Mouse (Mus musculus) MEL (cell line): Measurements from ENCODE around the gene Gm20388. TPM values are rescaled to one million over a fixed set of nuclear protein-coding genes. Genes with fewer than 3 reads are reported as not detected.

Experiments used
- DNase-seq: peaks from one replicate; pipeline ENCODE4 v3.0.0; 2011; ENCODE audit warnings: low read depth, low spot score
- H3K27ac ChIP-seq: 2 replicates; pipeline ENCODE4 v1.5.1; 2012; ENCODE audit warnings: low read depth, mild to moderate bottlenecking, control low read depth, low read length, moderate library complexity; ENCODE audit not compliant: control insufficient read depth
- H3K27me3 ChIP-seq, 2 experiments: fragments of 150-350 bp in 1 of 2; sonication (generic) in 1 of 2; 2 replicates each; pipeline ENCODE4 v1.6.1; 2012; ENCODE audit warnings: low read length in 2 of 2, mild to moderate bottlenecking in 2 of 2, improper control_type of control experiment in 1 of 2, moderate library complexity in 1 of 2; ENCODE audit not compliant: insufficient read depth in 2 of 2, control insufficient read depth in 1 of 2
- H3K36me3 ChIP-seq, 2 experiments: 2 replicates each; pipeline ENCODE4 v1.6.1; 2012 to 2014; ENCODE audit warnings: low read length in 2 of 2, improper control_type of control experiment in 1 of 2, inconsistent platforms in 1 of 2, mild to moderate bottlenecking in 1 of 2; ENCODE audit not compliant: insufficient read depth in 2 of 2, control insufficient read depth in 1 of 2
- H3K4me1 ChIP-seq, 2 experiments: fragments of 150-350 bp in 1 of 2; sonication (generic) in 1 of 2; 2 replicates each; pipeline ENCODE4 v1.6.1; 2012; ENCODE audit warnings: low read length in 2 of 2, improper control_type of control experiment in 1 of 2, mild to moderate bottlenecking in 1 of 2; ENCODE audit not compliant: insufficient read depth in 2 of 2, control insufficient read depth in 1 of 2
- H3K4me3 ChIP-seq, 2 experiments: fragments of 150-350 bp in 1 of 2; sonication (generic) in 1 of 2; 2 replicates each; pipeline ENCODE4 v1.5.1; 2012; ENCODE audit warnings: low read depth in 2 of 2, low read length in 2 of 2, mild to moderate bottlenecking in 2 of 2, moderate library complexity in 2 of 2, control low read depth in 1 of 2, improper control_type of control experiment in 1 of 2; ENCODE audit not compliant: control insufficient read depth in 1 of 2, insufficient read depth in 1 of 2
- H3K79me2 ChIP-seq: 2 replicates; pipeline ENCODE4 v1.6.1; 2012; ENCODE audit warnings: mild to moderate bottlenecking, low read length, moderate library complexity; ENCODE audit not compliant: control insufficient read depth, poor library complexity, insufficient read depth
- H3K9ac ChIP-seq: 2 replicates; pipeline ENCODE4 v1.6.1; 2012; ENCODE audit warnings: low read depth, mild to moderate bottlenecking, control low read depth, low read length, moderate library complexity; ENCODE audit not compliant: control insufficient read depth, poor library complexity, severe bottlenecking
- H3K9me3 ChIP-seq: fragments of 150-350 bp; sonication (generic); replicated peaks from 2 replicates; pipeline ENCODE4 v1.6.1; 2012; ENCODE audit warnings: mild to moderate bottlenecking, low read length, improper control_type of control experiment, moderate library complexity; ENCODE audit not compliant: insufficient read depth
- BHLHE40 ChIP-seq: IDR thresholded peaks from 2 replicates; pipeline ENCODE4 v1.6.1; 2012; ENCODE audit warnings: low read depth, mild to moderate bottlenecking, inconsistent platforms, low read length, improper control_type of control experiment, borderline replicate concordance
- CHD2 ChIP-seq: IDR thresholded peaks from 2 replicates; pipeline ENCODE4 v1.6.1; 2011; ENCODE audit warnings: low read length, improper control_type of control experiment
- CTCF ChIP-seq, 3 experiments: IDR thresholded peaks in 2 of 3; conservative IDR thresholded peaks in 1 of 3; 2 replicates each; pipeline ENCODE4 v1.5.1; 2011 to 2012; ENCODE audit warnings: low read length in 3 of 3, low read depth in 2 of 3, mild to moderate bottlenecking in 2 of 3, improper control_type of control experiment in 1 of 3, inconsistent platforms in 1 of 3, mixed read lengths in 1 of 3, moderate library complexity in 1 of 3; ENCODE audit not compliant: control insufficient read depth in 1 of 3, insufficient read depth in 1 of 3, poor library complexity in 1 of 3, severe bottlenecking in 1 of 3
- E2F4 ChIP-seq: IDR thresholded peaks from 2 replicates; pipeline ENCODE4 v1.6.1; 2011; ENCODE audit warnings: low read depth, low read length, improper control_type of control experiment, borderline replicate concordance
- ELF1 ChIP-seq: IDR thresholded peaks from 2 replicates; pipeline ENCODE4 v1.6.1; 2014; ENCODE audit warnings: low read depth, mild to moderate bottlenecking, inconsistent platforms, low read length, improper control_type of control experiment, moderate library complexity
- EP300 ChIP-seq, 2 experiments: IDR thresholded peaks; 2 replicates each; pipeline ENCODE4 v1.6.1; 2011; ENCODE audit warnings: improper control_type of control experiment in 2 of 2, low read length in 2 of 2, low read depth in 1 of 2, mild to moderate bottlenecking in 1 of 2
- ETS1 ChIP-seq: IDR thresholded peaks from 2 replicates; pipeline ENCODE4 v1.6.1; 2012; ENCODE audit warnings: low read depth, mild to moderate bottlenecking, inconsistent platforms, low read length, improper control_type of control experiment, moderate library complexity
- GABPA ChIP-seq: IDR thresholded peaks from 2 replicates; pipeline ENCODE4 v1.6.1; 2012; ENCODE audit warnings: low read depth, mild to moderate bottlenecking, inconsistent platforms, low read length, improper control_type of control experiment, moderate library complexity
- GATA1 ChIP-seq: IDR thresholded peaks from 2 replicates; pipeline ENCODE4 v1.6.1; 2011; ENCODE audit warnings: low read depth, low read length, improper control_type of control experiment
- MAFK ChIP-seq: IDR thresholded peaks from 2 replicates; pipeline ENCODE4 v1.6.1; 2011; ENCODE audit warnings: low read depth, mild to moderate bottlenecking, low read length, improper control_type of control experiment, borderline replicate concordance
- MAX ChIP-seq: IDR thresholded peaks from 2 replicates; pipeline ENCODE4 v1.6.1; 2011; ENCODE audit warnings: low read length, improper control_type of control experiment
- MAZ ChIP-seq: IDR thresholded peaks from 2 replicates; pipeline ENCODE4 v1.6.1; 2012; ENCODE audit warnings: low read depth, mild to moderate bottlenecking, inconsistent platforms, low read length, improper control_type of control experiment
- MEF2A ChIP-seq: IDR thresholded peaks from 2 replicates; pipeline ENCODE4 v1.6.1; 2014; ENCODE audit warnings: low read depth, mild to moderate bottlenecking, inconsistent platforms, low read length, improper control_type of control experiment; ENCODE audit not compliant: poor library complexity, insufficient replicate concordance, severe bottlenecking; ENCODE audit errors: extremely low read depth
- MXI1 ChIP-seq: IDR thresholded peaks from 2 replicates; pipeline ENCODE4 v1.6.1; 2011; ENCODE audit warnings: mild to moderate bottlenecking, low read depth, low read length, improper control_type of control experiment
- MYB ChIP-seq: IDR thresholded peaks from 2 replicates; pipeline ENCODE4 v1.6.1; 2011; ENCODE audit warnings: mild to moderate bottlenecking, low read depth, low read length, improper control_type of control experiment
- MYC ChIP-seq: IDR thresholded peaks from 2 replicates; pipeline ENCODE4 v1.6.1; 2011; ENCODE audit warnings: low read depth, mild to moderate bottlenecking, low read length, improper control_type of control experiment, moderate library complexity
- POLR2AphosphoS2 ChIP-seq: IDR thresholded peaks from 2 replicates; pipeline ENCODE4 v1.6.1; 2011; ENCODE audit warnings: low read length, improper control_type of control experiment
- RAD21 ChIP-seq: IDR thresholded peaks from 2 replicates; pipeline ENCODE4 v1.6.1; 2011; ENCODE audit warnings: mild to moderate bottlenecking, low read depth, low read length, improper control_type of control experiment
- SMC3 ChIP-seq: IDR thresholded peaks from 2 replicates; pipeline ENCODE4 v1.6.1; 2011; ENCODE audit warnings: low read depth, low read length, improper control_type of control experiment
- TAL1 ChIP-seq: IDR thresholded peaks from 2 replicates; pipeline ENCODE4 v1.6.1; 2012; ENCODE audit warnings: mild to moderate bottlenecking, inconsistent platforms, low read length, moderate library complexity, mixed read lengths
- USF2 ChIP-seq, 2 experiments: IDR thresholded peaks; 2 replicates each; pipeline ENCODE4 v1.6.1; 2011 to 2012; ENCODE audit warnings: improper control_type of control experiment in 2 of 2, low read length in 2 of 2, borderline replicate concordance in 1 of 2, inconsistent platforms in 1 of 2, low read depth in 1 of 2, mild to moderate bottlenecking in 1 of 2; ENCODE audit not compliant: insufficient read depth in 1 of 2
- ZC3H11A ChIP-seq: IDR thresholded peaks from 2 replicates; pipeline ENCODE4 v1.6.1; 2012; ENCODE audit warnings: low read depth, mild to moderate bottlenecking, inconsistent platforms, low read length, improper control_type of control experiment
- ZMIZ1 ChIP-seq: IDR thresholded peaks from 2 replicates; pipeline ENCODE4 v1.6.1; 2012; ENCODE audit warnings: low read depth, mild to moderate bottlenecking, inconsistent platforms, low read length, improper control_type of control experiment, moderate library complexity
- ZNF384 ChIP-seq: IDR thresholded peaks from 2 replicates; pipeline ENCODE4 v1.6.1; 2012; ENCODE audit warnings: low read depth, mild to moderate bottlenecking, inconsistent platforms, low read length, improper control_type of control experiment
- polyA plus RNA-seq, 2 experiments: library from polyadenylated mRNA; stranded (reverse) in 1 of 2; unstranded in 1 of 2; fragments of >175 nt in 1 of 2; fragments of >200 nt in 1 of 2; gene quantifications; 2 replicates each; pipeline versions ENCODE4 v1.2.1 to v1.2.4; 2012; ENCODE audit warnings: low replicate concordance in 2 of 2, low read depth in 1 of 2; ENCODE audit not compliant: insufficient read length in 2 of 2, insufficient read depth in 1 of 2, missing spikeins in 1 of 2
- total RNA-seq: library from RNA; depleted of rRNA; stranded (reverse); fragments of 300-350 nt; gene quantifications from 2 replicates; pipeline ENCODE4 v1.2.3, GENCODE M21; 2012

Gm20388 gene
- total and polyA plus RNA-seq, 3 experiments = 11.1 to 17.8 TPM; not detected in 1

- DNase-seq = no peak
- Histone ChIP-seq H3K27me3 (no peaks in the 10 kb centered on the region), H3K9ac (no peak overlapping the region), H3K36me3 (peaks cover 0 to 9% of the 10 kb centered on the region in 2 experiments; a peak in 2 of 4 replicates), H3K4me1 (no peaks in the 10 kb centered on the region), H3K9me3 (no peaks in the 10 kb centered on the region), H3K4me3 (no peak overlapping the region), H3K27ac (no peak overlapping the region), H3K79me2 (no peaks in the 10 kb centered on the region)
- TF ChIP-seq MEF2A (no peak), CHD2 (no peak), ETS1 (no peak), MAFK (no peak), MYB (no peak), ZC3H11A (no peak), MAZ (no peak), E2F4 (no peak), ELF1 (no peak), MAX (no peak), MXI1 (no peak), POLR2AphosphoS2 (no peak), MYC (no peak), USF2 (IDR thresholded peaks at IDR 0.05; ENCODE audit: borderline replicate concordance in 1 of 2, insufficient read depth in 1 of 2, low read depth in 1 of 2, low read length in 2 of 2) (no peak), BHLHE40 (no peak)
Measured at GRCm38 (mm10) chr8:123925671-123926070, 4015.0 kb downstream of the Gm20388 start.

DNA sequence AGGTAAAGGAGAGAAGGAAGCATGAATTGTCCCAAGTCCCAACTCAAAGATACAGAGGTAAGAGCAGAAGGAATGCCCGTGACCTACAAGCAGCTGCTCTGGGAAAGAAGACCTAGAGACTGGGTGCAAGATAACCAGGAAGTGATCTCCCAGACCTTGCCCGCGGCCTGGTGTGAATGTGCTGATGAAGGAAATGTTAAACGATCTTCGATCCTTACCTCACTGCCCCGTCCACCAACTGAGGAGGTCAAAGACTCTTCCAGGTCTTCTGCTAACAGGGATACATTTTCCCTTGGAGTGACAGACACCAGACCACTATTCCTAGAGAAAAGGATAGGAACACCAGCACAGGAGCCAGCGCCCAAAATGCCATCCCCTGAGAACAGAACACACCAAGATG is 4018.4 kb downstream of the Gm20388 start:
- H3K27ac ChIP-seq = no peak overlapping the region
- H3K9me3 ChIP-seq = no peaks in the 10 kb centered on the region
- H3K79me2 ChIP-seq = no peaks in the 10 kb centered on the region
- no peaks in the 10 kb centered on the region for H3K4me1 ChIP-seq
- DNase-seq = no peak
- peaks cover 0 to 21% of the 10 kb centered on the region in 2 experiments; a peak in 2 of 4 replicates for H3K36me3 ChIP-seq
- H3K9ac ChIP-seq = no peak overlapping the region
- H3K27me3 ChIP-seq = no peaks in the 10 kb centered on the region
- TF ChIP-seq ZMIZ1 (no peak), ZNF384 (no peak), MAZ (no peak), GABPA (no peak), ETS1 (no peak), RAD21 (no peak), CTCF (IDR thresholded peaks at IDR 0.05 in 2 of 3, conservative IDR thresholded peaks at IDR 0.05 in 1 of 3; ENCODE audit: control insufficient read depth in 1 of 3, insufficient read depth in 1 of 3, low read depth in 2 of 3, low read length in 3 of 3, poor library complexity in 1 of 3, severe bottlenecking in 1 of 3) (no peak), TAL1 (no peak), POLR2AphosphoS2 (no peak), ELF1 (no peak), MAFK (no peak), SMC3 (no peak), EP300 (IDR thresholded peaks at IDR 0.05; ENCODE audit: low read depth in 1 of 2, low read length in 2 of 2) (no peak), USF2 (IDR thresholded peaks at IDR 0.05; ENCODE audit: borderline replicate concordance in 1 of 2, insufficient read depth in 1 of 2, low read depth in 1 of 2, low read length in 2 of 2) (no peak), MXI1 (no peak), MEF2A (no peak), GATA1 (no peak)
- H3K4me3 ChIP-seq = no peak overlapping the region
